Mouse (Mus musculus) testis, adult 2 months (tissue): ENCODE measurements at regions not wholly inside any gene's neighbourhood (a gene's known extent, or its start where the extent isn't known, plus 50 kb on each side); places are given as distances from the start of the nearest gene placed in this dataset.

Experiments
- CTCF ChIP-seq: fragments of 200-500 bp; IDR thresholded peaks from 2 replicates; pipeline ENCODE4 v1.5.1; 2012; ENCODE audit warnings: low read depth, mild to moderate bottlenecking, inconsistent platforms, low read length, moderate library complexity; ENCODE audit not compliant: control insufficient read depth, insufficient read depth, insufficient replicate concordance
- POLR2A ChIP-seq: fragments of 200-500 bp; IDR thresholded peaks from 2 replicates; pipeline ENCODE4 v1.6.1; 2012; ENCODE audit warnings: low read depth, mild to moderate bottlenecking, inconsistent platforms, low read length, moderate library complexity; ENCODE audit not compliant: control insufficient read depth

DNA sequence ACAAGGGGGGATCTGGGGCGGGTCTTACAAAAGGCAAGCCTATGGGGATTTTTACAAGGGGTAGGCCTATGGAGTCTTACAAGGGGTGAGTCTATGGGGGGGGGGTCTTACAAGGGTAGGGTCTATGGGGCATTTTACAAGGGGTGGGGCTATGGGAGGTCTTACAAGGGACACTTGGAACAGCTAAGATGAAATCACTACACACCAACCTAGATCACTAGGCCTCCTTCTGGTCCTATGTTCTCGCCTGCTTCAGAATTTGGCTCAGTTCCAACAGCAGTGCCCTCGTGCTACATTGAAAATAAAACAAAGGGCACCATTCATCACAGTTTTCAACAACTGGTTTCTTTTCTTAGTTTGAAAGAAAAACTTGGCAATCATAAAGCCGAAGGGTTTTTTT is 110.7 kb upstream of the 1700066M21Rik start:
- TF ChIP-seq POLR2A (no peak), CTCF (no peak)
